Mouse (Mus musculus) heart, postnatal 0 days (tissue): Measurements from ENCODE around the gene Hibadh.

Experiments used
- CTCF ChIP-seq: IDR thresholded peaks from 2 replicates; pipeline ENCODE4 v1.5.1; 2016; ENCODE audit warnings: antibody characterized with exemption, control low read depth, low read depth
- EP300 ChIP-seq: IDR thresholded peaks from 2 replicates; pipeline ENCODE4 v1.6.1; 2016; ENCODE audit warnings: antibody characterized with exemption, low read depth

- TF ChIP-seq CTCF (no peak), EP300 (no peak)
Measured at GRCm38 (mm10) chr6:52675222-52675921, 35.2 kb upstream of the Hibadh start.
